Mouse (Mus musculus) ovary, postnatal 14 days (tissue): ENCODE data around the gene Sat2.

Experiments used
- DNase-seq: peaks from one replicate; pipeline ENCODE4 v3.0.0; 2022; ENCODE audit warnings: low spot score

Gene Sat2

GRCm38 (mm10) chr11:69621571-69622268 lies at the start of gene Sat2:
Gene Sat2, plus strand, starts transcription at chr11:69622024.
- no peak for DNase-seq

- no peak for DNase-seq
These were observed 46.6 kb upstream of the Sat2 start for GRCm38 (mm10) chr11:69575220-69575619.

DNA sequence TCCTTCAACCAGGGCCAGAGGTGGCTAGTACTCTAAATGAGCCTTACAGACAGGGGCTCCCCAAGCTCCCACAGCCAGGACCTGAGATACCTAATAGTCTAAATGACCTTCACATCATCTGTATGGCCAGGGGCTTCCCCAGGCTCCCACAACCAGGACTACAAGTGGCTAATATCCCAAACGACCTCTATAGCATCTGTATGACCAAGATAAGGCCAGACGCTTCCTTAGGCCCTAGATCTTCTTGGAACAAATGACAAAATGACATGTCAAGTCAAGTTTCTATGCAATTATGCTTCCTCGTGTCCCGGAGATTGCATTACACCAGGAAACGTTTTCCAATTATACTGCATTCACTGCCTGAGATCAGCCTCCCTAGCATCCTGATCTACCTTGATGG lies 45.5 kb upstream of the Sat2 start:
- no peak for DNase-seq

GRCm38 (mm10) chr11:69578301-69578700 lies 43.5 kb upstream of the Sat2 start:
- DNase-seq, result no peak

GRCm38 (mm10) chr11:69579128-69580017 lies 42.5 kb upstream of the Sat2 start:
- peak; percentile 98 for DNase-seq

- peak; percentile 74 for DNase-seq
These were observed 41.7 kb upstream of the Sat2 start, which contains the start of the genes Wrap53 and Trp53 for GRCm38 (mm10) chr11:69580091-69580514. Gene Wrap53, minus strand, starts transcription at chr11:69580255. Gene Trp53, plus strand, starts transcription at chr11:69580359.

GRCm38 (mm10) chr11:69580572-69581146 lies 41.2 kb upstream of the Sat2 start:
- no peak for DNase-seq

DNA sequence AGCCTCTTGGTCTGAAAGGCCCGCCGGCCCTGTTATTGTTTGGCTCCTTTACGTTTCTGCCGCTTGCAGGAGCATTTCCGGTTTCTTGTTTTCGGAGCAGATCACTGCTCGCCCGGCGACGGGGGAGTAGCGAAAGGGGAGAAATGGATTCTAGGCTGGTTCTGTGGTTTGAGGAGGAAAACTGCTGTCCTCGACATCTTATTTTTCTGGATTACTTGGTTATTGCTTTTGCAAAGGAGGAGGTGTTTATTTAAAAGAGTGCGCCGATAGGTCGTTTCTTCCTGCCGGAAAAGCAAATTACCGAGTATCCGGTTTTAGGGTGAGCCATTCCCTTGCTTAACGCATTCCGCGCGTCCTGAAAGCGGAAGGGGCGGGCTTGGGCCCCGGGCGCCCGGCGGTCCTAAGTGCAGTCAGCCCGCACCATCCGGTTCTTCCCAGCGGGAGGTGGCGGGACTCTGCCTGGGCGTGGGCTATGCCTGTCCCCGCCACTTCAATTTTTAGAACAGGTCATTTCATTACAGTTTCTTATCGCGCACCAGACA lies 40.6 kb upstream of the Sat2 start:
- peak; percentile 77 for DNase-seq

DNA sequence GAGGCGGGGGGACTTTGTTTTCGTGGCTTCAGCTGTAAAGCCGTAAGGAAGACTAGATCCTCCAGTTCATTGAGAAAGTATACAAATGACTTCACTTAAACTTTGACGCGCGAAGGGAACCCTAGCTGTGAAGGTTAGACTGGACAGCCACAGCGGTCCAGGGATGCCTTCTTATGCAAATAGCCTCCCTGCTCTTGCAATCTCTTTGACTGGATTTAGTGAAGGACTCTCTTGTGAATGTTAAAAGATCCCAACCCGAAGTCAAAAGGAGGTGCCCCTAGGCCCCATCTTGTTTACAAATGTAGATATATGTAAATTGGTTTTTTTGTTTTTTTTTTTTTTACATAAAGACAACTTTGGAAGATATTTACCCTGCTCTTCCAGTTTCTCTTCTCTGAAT lies 40.0 kb upstream of the Sat2 start:
- no peak for DNase-seq

GRCm38 (mm10) chr11:69582230-69582805 lies 39.5 kb upstream of the Sat2 start:
- DNase-seq, result no peak

GRCm38 (mm10) chr11:69584008-69584407 lies 37.8 kb upstream of the Sat2 start:
- DNase-seq, result no peak

DNA sequence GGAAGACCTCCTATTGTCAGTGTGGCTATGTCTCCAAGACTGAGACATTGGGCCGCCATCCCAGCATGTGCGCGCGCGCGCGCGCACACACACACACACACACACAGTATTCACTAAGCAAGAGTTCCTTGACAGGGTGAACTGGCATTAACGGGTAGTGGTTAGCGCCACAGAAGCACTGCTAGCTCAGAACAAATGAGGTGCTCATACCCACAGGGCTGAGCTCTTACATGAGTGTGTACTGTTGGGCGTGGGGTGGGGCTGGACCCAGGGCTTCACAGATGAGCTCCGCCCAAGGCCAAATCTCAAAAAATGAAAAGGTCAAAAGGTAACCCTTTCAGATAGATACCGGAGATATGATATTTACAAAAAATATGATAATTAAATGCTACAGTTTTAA lies 36.9 kb upstream of the Sat2 start:
- DNase-seq, result no peak

GRCm38 (mm10) chr11:69585718-69586325 lies 36.0 kb upstream of the Sat2 start:
- no peak for DNase-seq

DNA sequence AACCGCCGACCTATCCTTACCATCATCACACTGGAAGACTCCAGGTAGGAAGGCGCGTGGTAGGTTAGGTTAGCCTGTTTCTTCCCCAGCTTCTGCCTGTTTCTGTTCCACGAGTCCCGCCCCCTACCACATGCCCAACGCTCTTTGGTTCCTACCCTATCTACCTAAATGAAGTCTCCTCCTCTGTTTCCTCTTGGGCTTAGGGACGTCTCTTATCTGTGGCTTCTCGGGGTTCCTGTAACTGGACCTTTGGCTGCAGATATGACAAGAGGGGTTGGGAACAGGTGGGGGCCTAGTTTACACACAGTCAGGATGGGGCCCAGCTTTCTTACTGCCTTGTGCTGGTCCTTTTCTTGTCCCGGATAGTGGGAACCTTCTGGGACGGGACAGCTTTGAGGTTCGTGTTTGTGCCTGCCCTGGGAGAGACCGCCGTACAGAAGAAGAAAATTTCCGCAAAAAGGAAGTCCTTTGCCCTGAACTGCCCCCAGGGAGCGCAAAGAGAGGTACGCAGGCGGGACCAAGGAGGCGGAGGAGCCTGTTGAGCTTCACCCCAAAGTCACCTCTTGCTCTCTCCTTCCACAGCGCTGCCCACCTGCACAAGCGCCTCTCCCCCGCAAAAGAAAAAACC lies 32.5 kb upstream of the Sat2 start:
- DNase-seq, result no peak

DNA sequence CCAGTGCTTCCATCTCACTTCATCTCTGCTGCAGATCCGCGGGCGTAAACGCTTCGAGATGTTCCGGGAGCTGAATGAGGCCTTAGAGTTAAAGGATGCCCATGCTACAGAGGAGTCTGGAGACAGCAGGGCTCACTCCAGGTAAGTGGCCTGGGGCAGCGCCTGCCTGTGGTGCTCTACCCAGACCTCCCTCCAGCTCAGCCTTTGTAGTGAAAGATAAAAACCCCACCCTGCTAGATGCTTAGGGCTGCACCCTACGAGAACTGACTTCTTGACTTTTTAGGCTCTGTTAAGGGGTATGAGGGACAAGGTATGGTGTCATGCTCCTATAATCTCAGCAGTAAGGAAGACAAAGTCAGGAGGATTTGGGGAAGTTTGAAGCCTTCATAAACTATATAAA lies 31.2 kb upstream of the Sat2 start:
- DNase-seq, result no peak

- DNase-seq, result no peak
These were observed 30.4 kb upstream of the Sat2 start for GRCm38 (mm10) chr11:69591424-69591823.

GRCm38 (mm10) chr11:69591899-69592637 lies 29.8 kb upstream of the Sat2 start:
- no peak for DNase-seq

DNA sequence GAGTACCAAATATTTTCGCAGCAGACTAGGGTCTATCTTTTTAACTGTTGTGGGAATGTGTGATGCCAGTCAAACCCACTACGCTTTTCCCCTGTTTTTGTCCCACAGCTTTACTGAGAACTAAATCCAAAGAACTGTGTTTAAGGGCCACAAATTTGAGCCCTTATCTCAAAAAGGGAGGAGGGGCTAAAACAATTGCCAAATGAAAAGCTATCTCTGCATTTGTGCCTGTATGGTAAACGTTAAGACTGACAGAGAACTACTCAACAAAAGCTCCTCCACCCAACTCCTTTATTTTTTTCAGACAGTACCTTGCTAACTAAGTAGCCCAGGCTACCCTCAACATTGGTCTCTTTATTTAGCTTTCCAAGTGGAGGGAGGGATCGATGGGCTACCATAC lies 29.0 kb upstream of the Sat2 start:
- no peak for DNase-seq

DNA sequence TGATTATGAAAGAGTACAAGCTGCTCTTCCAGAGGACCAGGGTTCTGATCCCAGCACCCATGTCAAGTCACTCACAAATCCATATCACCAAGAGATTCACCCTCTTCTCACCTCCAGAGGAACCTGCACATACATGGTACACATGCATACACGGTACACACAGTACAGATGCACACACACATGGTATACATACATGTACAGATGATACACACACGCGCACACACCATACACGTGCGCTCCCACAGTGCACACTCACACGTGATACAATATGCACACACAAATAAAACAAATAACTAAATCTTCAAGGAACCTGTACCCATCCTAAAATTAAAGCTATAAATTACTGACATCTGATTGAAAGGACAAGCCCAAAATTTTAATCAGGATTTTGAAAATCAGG lies 27.0 kb upstream of the Sat2 start:
- no peak for DNase-seq

- no peak for DNase-seq
These were observed 22.4 kb upstream of the Sat2 start for GRCm38 (mm10) chr11:69599436-69599835.

- DNase-seq, result peak; percentile 74
These were observed 21.7 kb upstream of the Sat2 start for GRCm38 (mm10) chr11:69600098-69600497.
